Mouse (Mus musculus) small intestine, adult 2 months (tissue): Measurements from ENCODE around the gene Hdac4.

ENCODE experiments used
- CTCF ChIP-seq: fragments of 200-500 bp; IDR thresholded peaks from 2 replicates; pipeline ENCODE4 v1.5.1; 2012; ENCODE audit warnings: low read depth, mild to moderate bottlenecking, control low read depth, inconsistent platforms, low read length, moderate library complexity, mixed read lengths; ENCODE audit not compliant: insufficient replicate concordance, insufficient read length; ENCODE audit errors: extremely low read depth
- POLR2A ChIP-seq: fragments of 200-500 bp; IDR thresholded peaks from 2 replicates; pipeline ENCODE4 v1.6.1; 2012; ENCODE audit warnings: low read depth, mild to moderate bottlenecking, control low read depth, inconsistent platforms, low read length, moderate library complexity

DNA sequence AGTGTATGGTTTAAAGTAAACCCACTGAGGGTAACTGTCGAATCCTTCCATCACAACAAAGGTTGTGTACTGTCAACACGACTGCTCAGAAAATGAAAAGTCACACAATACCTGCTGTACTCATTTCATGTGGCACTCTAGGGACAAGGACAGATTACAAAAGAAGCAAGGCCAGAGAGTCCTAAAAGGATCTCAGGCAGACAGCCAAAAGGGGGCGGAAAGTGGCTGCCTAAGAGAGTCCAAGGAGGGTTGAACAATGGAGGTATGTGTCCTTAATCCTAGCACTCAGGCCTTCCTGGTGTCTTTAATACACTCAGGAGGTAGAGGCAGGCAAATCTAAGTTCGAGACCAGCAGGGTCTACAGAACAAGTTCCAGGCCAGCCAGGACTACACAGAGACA is 103.2 kb downstream of the Hdac4 start:
- TF ChIP-seq CTCF, result no peak
- no peak for TF ChIP-seq POLR2A
